Mouse (Mus musculus) midbrain, embryonic 16.5 days (tissue): ENCODE data around the gene Krt18. TPM values are rescaled to one million over a fixed set of nuclear protein-coding genes. Genes with fewer than 3 reads are reported as not detected.
A peak's percentile ranks its signal among the peaks of the same experiment; 100 is the strongest.

Experiments used
- ATAC-seq: fragments of 200-750 bp; cut with Nextera tagmentation; 2 replicates; pipeline ENCODE4 v1.8.0; 2017; ENCODE audit warnings: moderate TSS enrichment
- H3K27ac ChIP-seq: fragments of 300-500 bp; sonication (generic); 2 replicates; pipeline ENCODE4 v1.5.1; 2014; ENCODE audit warnings: mild to moderate bottlenecking, low read length, mixed read lengths
- H3K27me3 ChIP-seq: fragments of 300-500 bp; sonication (generic); 2 replicates; pipeline ENCODE4 v1.6.1; 2014; ENCODE audit warnings: low read depth, low read length, mixed read lengths; ENCODE audit not compliant: control insufficient read depth, insufficient read depth
- H3K36me3 ChIP-seq: fragments of 300-500 bp; sonication (generic); 2 replicates; pipeline ENCODE4 v1.6.1; 2014; ENCODE audit warnings: mild to moderate bottlenecking, low read length, moderate library complexity, mixed read lengths; ENCODE audit not compliant: control insufficient read depth, insufficient read depth
- H3K4me1 ChIP-seq: fragments of 300-500 bp; sonication (generic); 2 replicates; pipeline ENCODE4 v1.6.1; 2014; ENCODE audit warnings: mild to moderate bottlenecking, low read length, mixed read lengths; ENCODE audit not compliant: control insufficient read depth, insufficient read depth
- H3K4me2 ChIP-seq: fragments of 300-500 bp; sonication (generic); 2 replicates; pipeline ENCODE4 v1.6.1; 2014; ENCODE audit warnings: mild to moderate bottlenecking, low read length, mixed read lengths
- H3K4me3 ChIP-seq: fragments of 300-500 bp; sonication (generic); 2 replicates; pipeline ENCODE4 v1.5.1; 2014; ENCODE audit warnings: low read depth, mild to moderate bottlenecking, low read length, moderate library complexity, mixed read lengths
- H3K9ac ChIP-seq: fragments of 300-500 bp; sonication (generic); 2 replicates; pipeline ENCODE4 v1.6.1; 2014; ENCODE audit warnings: low read depth, low read length, mixed read lengths
- H3K9me3 ChIP-seq: fragments of 300-500 bp; sonication (generic); replicated peaks from 2 replicates; pipeline ENCODE4 v1.6.1; 2014; ENCODE audit warnings: mild to moderate bottlenecking, low read length, mixed read lengths; ENCODE audit not compliant: control insufficient read depth, poor library complexity, severe bottlenecking
- WGBS: fragments of 180-500 bp; shearing (Covaris S2); extraction: QIAGEN DNeasy Blood & Tissue Kit; methylation state at CpG from one replicate; pipeline ENCODE4 v1.1.7; 2014; 5-methylcytosine and 5-hydroxymethylcytosine counted together
- polyA plus RNA-seq: library from polyadenylated mRNA; unstranded; fragments of >200 nt; fragmentation: Nextera tagmentation; extraction: Ambion mirVana; gene quantifications from 2 replicates; pipeline ENCODE4 v1.2.1, GENCODE M21; 2015

Gene Krt18
- polyA plus RNA-seq, 1 experiment from 2014 or later, result 3.8 TPM

DNA sequence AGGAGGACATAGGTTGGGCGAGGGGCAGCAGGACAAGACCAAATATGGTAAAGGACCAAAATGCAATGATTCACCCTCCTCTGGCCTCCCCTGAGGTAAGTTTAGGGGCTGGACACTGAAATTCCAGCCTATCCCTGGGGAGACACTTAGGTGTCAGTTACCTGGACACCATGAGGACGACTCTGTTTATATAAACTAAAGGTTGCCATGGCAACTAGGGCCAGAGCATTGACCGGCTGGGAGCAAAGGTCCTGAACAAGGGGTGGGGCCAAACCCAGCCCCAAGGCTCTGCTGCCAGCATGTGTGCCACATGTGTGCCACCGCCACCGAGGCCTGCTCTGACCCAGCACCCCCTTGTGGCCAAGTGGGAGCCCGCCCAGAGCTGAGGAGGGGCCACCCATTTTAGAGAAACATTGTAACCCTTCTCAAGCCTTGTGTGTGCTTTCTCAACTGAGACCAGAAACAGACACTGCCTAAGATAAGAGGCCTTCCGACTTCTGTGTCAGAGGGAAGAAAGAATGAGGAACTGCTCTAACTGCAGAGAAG is 10.0 kb upstream of the Krt18 start:
- no peak for ATAC-seq
- Histone ChIP-seq H3K27me3 (no peaks in the 10 kb centered on the region), H3K4me1 (peaks cover 7% of the 10 kb centered on the region; the same call in 1 of the 2 replicates), H3K4me2 (no peak overlapping the region), H3K36me3 (no peaks in the 10 kb centered on the region), H3K9ac (no peak overlapping the region), H3K4me3 (no peak overlapping the region), H3K9me3 (no peaks in the 10 kb centered on the region), H3K27ac (no peak overlapping the region)
- 30% methylated on average over 7 of the region's 7 CpGs for WGBS

DNA sequence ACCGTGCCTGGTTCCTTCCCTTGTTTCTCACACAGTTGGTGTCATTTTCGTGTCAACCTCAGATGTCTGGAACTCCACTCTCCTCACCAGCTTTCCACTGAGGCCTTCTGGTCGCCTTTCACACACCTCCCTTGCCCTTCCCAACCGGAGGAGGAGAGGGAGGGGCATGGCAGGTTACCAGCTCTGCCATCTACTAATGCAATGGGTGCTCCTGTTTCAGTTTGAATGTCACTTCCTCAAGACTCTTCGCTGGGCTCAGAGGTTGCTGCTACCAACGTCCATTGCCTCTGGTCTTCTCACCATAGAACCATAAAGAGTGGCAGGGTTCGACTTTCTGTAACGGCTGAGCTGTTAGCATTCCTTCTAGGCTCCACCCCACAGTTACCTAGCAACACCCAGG is 5.5 kb upstream of the Krt18 start:
- Histone ChIP-seq H3K27me3 (peaks cover 16% of the 10 kb centered on the region; the same call in 1 of the 2 replicates), H3K9me3 (no peaks in the 10 kb centered on the region), H3K4me3 (no peak overlapping the region), H3K4me1 (no peaks in the 10 kb centered on the region), H3K4me2 (no peak overlapping the region), H3K9ac (no peak overlapping the region), H3K27ac (no peak overlapping the region), H3K36me3 (no peaks in the 10 kb centered on the region)
- WGBS, result 32% methylated on average over 8 of the region's 8 CpGs
- ATAC-seq, result no peak

DNA sequence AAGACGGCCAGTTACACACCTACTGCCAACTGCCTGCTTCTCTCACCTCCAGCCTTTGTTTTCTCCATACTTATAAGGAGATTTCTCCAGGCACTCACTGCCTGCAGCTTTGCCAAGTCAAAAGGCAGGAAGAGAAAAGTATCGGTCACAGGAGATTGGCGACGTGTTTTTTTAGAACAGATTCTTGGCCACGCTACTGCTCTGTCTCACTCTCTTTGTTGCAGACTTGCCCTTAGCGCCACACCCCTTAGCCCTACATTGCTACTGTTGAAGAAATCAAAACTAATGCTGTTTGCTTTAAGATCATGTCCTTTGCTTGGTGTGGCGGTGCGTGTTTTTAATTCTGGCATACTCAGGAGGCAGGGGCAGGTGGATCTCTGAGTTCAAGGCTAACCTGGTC is 4.1 kb upstream of the Krt18 start:
- ATAC-seq, result no peak
- Histone ChIP-seq H3K9ac (no peak overlapping the region), H3K27ac (no peak overlapping the region), H3K36me3 (no peaks in the 10 kb centered on the region), H3K4me2 (no peak overlapping the region), H3K4me3 (no peak overlapping the region), H3K4me1 (no peaks in the 10 kb centered on the region), H3K27me3 (peaks cover 23% of the 10 kb centered on the region; the same call in 1 of the 2 replicates), H3K9me3 (no peaks in the 10 kb centered on the region)
- 67% methylated on average over 8 of the region's 8 CpGs for WGBS

DNA sequence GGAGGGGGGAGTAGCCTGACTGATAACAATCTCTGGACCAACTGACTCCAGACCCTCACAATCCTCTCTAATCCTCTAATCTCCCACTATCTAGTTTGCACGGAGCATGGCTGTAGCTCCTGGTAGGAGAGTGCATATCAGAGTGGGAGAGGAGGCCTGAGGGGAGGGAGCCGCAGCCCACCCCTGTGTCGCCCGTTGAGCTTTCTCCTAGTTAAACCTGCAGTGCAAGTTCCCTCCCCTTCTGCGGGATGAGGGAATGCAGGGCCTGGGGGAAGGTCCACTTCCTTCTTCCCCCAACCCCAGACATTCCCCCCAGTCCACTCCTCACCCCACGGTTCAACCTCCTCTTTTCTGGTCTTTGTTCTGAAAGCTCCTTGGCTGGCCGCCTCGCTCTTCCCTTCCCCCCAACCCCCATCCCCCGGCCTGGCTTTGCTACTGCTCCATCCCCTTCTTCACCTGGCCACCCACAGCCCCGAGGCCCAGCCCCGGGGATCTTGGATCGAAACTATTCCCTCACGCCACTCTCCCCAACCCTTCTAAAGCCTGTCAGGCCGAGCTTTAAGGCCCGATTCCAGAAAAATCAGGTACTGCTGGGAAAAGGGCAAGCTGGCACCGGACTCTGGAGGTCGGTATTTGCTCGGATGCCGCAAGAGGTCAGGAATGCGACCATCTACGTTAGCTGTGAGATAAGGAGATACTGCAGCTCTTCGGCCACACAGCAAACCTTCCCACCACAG is 2.7 kb upstream of the Krt18 start:
- Histone ChIP-seq H3K9ac (no peak overlapping the region), H3K36me3 (no peaks in the 10 kb centered on the region), H3K9me3 (no peaks in the 10 kb centered on the region), H3K4me1 (no peaks in the 10 kb centered on the region), H3K4me3 (no peak overlapping the region), H3K4me2 (0 out of 2 replicates have a peak overlapping the region, but pooled peaks have one; percentile 9), H3K27ac (no peak overlapping the region), H3K27me3 (peaks cover 23% of the 10 kb centered on the region)
- 8% methylated on average over 22 of the region's 22 CpGs for WGBS
- no peak for ATAC-seq

DNA sequence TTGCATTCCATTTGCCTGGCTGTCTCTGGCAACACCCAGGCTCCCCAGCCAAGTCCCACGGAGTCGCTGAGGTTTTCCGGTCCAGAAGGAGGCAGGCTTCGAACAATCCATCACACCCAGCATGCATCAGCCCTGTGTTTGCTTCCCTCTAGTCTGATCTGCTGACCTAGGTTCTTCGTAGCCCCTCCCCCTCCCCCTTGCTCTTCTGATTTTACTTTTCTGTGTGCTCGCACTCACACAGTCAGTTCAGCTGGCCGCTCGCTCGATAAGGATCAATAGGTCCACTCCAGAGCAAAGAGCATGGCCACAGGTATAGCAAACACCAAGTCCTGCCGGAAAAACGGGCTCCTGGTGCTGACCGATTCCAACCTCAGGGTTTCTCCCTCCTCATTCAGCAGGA is 1.6 kb upstream of the Krt18 start:
- WGBS, result 13% methylated on average over 12 of the region's 12 CpGs
- H3K9me3 ChIP-seq, result no peaks in the 10 kb centered on the region
- H3K4me2 ChIP-seq, result no peak overlapping the region
- no peak for ATAC-seq
- H3K27ac ChIP-seq, result no peak overlapping the region
- H3K4me1 ChIP-seq, result no peaks in the 10 kb centered on the region
- H3K9ac ChIP-seq, result no peak overlapping the region
- H3K4me3 ChIP-seq, result no peak overlapping the region
- H3K27me3 ChIP-seq, result peaks cover 23% of the 10 kb centered on the region
- H3K36me3 ChIP-seq, result no peaks in the 10 kb centered on the region

DNA sequence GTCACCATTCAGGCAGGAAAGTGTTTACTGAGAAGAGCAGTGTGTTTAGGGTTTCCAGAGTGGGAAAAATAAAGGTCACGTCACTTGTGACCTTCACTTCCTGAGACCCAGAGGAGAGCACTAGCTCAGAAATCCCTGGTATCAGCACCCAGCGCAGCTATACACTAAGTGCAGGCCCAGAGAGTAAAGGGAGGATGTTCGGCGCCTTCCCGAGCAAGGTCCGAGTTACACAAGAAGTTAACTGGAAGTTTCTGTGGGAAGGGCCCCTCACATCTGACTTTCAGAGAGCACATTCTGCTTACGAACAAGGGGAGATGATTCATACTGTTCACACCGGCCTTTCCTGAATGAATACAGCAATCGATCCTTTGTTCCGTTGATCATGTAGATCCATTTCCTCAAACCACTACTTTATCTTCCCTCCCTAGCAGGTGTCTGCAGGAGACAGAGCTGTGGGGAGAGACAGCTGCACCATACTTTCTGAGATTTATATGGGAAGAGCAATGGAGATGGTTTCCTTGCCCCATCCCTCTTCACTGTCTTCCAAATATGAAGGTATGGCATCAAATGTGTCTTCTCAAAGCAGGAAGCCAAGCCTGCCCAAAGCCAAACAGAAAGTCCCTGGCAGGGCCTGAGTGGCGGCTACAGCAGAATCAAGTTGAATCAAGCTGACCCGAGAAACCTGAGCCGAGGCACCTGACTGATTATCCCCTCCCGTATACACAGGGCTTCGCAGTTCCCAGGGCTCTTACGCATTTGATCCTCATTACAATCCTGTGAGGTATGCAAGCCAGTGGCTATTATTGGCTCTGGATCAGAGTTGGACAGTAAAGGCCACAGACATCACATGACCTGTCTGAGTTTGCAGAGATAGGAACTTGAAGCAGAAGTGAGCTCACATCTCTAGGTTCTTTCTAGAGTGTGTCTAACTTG is 6.4 kb downstream of the Krt18 start:
- H3K36me3 ChIP-seq, result no peaks in the 10 kb centered on the region
- no peaks in the 10 kb centered on the region; the same call in 1 of the 2 replicates for H3K27me3 ChIP-seq
- H3K4me2 ChIP-seq, result no peak overlapping the region
- no peak overlapping the region for H3K4me3 ChIP-seq
- no peaks in the 10 kb centered on the region for H3K4me1 ChIP-seq
- no peak for ATAC-seq
- no peak overlapping the region for H3K9ac ChIP-seq
- WGBS, result 66% methylated on average over 16 of the region's 16 CpGs
- no peaks in the 10 kb centered on the region for H3K9me3 ChIP-seq
- no peak overlapping the region for H3K27ac ChIP-seq

DNA sequence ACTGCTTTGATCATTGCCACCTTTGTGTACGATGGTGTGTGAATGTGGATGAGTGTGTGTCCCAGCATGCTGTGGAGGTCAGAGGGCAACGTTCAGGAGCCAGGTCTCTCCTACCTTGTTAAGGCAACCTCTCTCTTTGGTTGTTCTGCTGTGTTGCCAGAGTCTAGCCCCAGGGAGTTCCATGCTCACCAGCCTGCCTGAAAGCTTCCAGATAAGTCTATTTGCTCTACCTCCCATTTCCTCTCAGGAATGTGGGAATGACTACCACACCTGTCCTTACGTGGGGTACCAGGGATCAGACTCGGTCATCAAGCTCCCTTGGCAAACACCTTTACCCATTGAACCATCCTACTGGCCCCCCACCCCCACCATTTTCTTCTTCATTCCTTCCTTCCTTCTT is 12.3 kb downstream of the Krt18 start:
- H3K4me1 ChIP-seq, result no peaks in the 10 kb centered on the region
- no peak for ATAC-seq
- no peaks in the 10 kb centered on the region for H3K27me3 ChIP-seq
- no peak overlapping the region for H3K27ac ChIP-seq
- H3K36me3 ChIP-seq, result no peaks in the 10 kb centered on the region
- H3K4me2 ChIP-seq, result no peak overlapping the region
- no peaks in the 10 kb centered on the region for H3K9me3 ChIP-seq
- no peak overlapping the region for H3K9ac ChIP-seq
- 87% methylated on average over 4 of the region's 4 CpGs for WGBS
- H3K4me3 ChIP-seq, result no peak overlapping the region

DNA sequence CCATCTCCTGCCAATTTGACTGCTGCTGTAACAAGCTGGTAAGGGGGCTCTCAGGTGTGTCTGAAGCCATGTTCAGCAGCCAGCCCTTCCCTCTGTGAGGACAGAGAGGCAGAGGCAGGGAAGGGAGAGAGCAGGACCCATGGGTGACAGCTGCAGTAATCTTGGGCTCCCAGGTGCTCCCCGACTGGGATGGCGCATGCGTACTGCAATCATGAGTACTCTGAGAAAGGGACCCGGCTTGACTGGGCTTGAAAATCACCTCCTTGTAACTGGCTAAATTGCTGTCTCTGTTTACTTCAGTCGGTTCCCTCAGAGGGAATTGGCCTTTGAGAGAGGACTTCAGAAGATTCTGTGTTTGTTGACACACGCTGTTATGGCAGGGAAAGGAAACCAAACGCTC is 14.0 kb downstream of the Krt18 start:
- no peak overlapping the region for H3K4me3 ChIP-seq
- no peak for ATAC-seq
- no peaks in the 10 kb centered on the region for H3K36me3 ChIP-seq
- H3K27me3 ChIP-seq, result no peaks in the 10 kb centered on the region
- no peak overlapping the region for H3K9ac ChIP-seq
- no peaks in the 10 kb centered on the region for H3K4me1 ChIP-seq
- WGBS, result 73% methylated on average over 7 of the region's 7 CpGs
- H3K9me3 ChIP-seq, result no peaks in the 10 kb centered on the region
- H3K4me2 ChIP-seq, result no peak overlapping the region
- H3K27ac ChIP-seq, result no peak overlapping the region

DNA sequence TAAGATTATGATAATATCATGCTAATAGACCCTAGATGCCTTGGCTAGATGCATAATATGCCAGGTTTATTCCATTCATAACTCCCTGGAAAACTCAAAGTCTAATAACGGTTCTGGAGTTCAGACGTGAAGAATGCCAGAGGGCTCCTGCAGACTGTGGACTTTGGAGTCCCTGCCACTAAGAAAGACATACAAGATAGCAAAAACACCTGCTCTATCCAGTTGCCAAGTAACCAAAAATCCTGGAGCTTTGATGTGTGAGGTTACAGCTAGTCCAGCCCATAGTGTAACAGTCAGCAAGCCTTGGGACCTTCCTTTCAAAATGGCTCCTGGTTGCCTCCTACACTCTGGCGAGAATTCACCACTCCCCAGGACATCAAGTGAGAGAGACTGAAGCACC is 16.8 kb downstream of the Krt18 start:
- WGBS, result 80% methylated on average over 3 of the region's 3 CpGs

More for the DNA sequence above, 16.8 kb downstream of the Krt18 start:
- Histone ChIP-seq H3K4me2 (no peak overlapping the region), H3K9ac (no peak overlapping the region), H3K9me3 (no peaks in the 10 kb centered on the region), H3K27me3 (no peaks in the 10 kb centered on the region), H3K36me3 (no peaks in the 10 kb centered on the region), H3K27ac (no peak overlapping the region), H3K4me3 (no peak overlapping the region), H3K4me1 (no peaks in the 10 kb centered on the region)
- ATAC-seq, result no peak
